Mouse (Mus musculus): ENCODE results near the gene Ppm1d. TPM values are rescaled to one million over a fixed set of nuclear protein-coding genes. Genes with fewer than 3 reads are reported as not detected.

Ppm1d gene
- 12.2 and 14.0 TPM in 2 replicates for polyA plus RNA-seq (2012; ENCODE audit: insufficient read depth, insufficient read length, missing spikeins)

DNA sequence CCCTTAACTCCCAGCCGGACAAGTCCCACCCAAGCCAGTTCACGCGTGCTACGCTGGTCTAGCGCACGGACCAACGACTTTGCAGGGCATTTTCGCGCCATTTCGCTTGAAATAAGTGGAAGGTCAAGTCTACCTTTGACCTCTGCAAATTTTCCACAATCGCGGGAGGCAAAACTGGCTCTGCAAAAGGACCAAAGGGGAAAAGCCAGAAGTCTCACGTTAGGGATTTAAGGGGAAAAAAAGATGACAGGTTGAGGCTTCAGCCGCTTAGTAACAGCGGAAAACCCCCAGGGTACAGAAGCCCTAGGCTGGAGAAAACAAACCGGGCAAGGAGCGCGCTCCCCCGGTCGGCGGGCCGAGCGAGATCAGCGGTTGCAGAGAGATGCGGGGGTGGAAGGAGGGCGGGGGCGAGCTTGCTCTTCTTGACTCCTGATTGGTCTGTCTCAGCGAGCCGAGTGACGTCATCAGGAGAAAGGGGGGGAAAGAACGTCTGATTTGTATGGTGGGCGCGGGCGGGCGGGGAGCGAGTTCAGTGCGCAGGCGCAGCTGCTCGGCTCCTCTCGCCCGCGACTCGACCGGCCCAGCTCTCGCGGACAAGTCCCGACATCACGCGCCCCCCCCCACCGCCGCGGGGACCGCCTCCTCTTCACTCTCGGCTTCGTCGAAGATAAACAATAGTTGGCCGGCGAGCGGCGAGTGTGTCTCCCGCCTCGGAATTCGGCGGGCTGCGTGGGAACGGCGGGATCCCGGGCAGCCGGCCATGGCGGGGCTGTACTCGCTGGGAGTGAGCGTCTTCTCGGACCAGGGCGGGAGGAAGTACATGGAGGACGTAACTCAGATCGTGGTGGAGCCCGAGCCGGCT, at the start of gene Ppm1d:
TSS of gene Ppm1d (plus strand) at position 532 of the 862 bp plus-strand sequence.
- H3K4me3 ChIP-seq (ENCODE audit: insufficient read depth, low read length) = peak within 1 kb of the TSS; percentile 88
- no peak; the same call in 1 of the 2 replicates for TF ChIP-seq POLR2A (IDR thresholded peaks at IDR 0.05; ENCODE audit: borderline replicate concordance, low read depth, low read length)
- no peak for TF ChIP-seq CTCF (IDR thresholded peaks at IDR 0.05; ENCODE audit: low read depth, low read length)
- H3K4me1 ChIP-seq (ENCODE audit: control insufficient read depth, insufficient read depth, low read length) = peaks cover 14% of the 10 kb centered on the region
- H3K27ac ChIP-seq (ENCODE audit: insufficient read depth, low read depth, low read length) = peak within 1 kb of the TSS; percentile 84

DNA sequence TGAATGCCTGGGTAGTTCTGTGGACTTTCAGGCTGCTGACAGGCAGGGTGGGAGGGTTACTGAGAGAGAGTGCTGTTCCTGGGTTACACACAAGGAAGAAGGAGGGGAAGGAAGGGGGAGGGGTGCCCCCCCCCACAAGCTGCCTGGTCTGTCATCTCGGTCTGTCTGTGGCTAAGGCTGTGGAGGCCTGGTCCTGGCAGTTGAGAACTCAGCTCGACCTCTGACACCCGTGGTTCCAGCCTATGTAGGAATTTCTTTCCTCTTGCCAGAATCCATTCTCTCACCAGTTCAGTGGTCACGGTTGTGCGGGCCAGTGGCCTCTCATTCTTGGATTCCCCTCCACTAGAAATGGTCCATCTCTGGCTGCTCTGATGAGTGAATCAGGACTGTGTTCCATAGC, 46.4 kb upstream of the Ppm1d start:
- Histone ChIP-seq H3K27ac (ENCODE audit: insufficient read depth, low read depth, low read length) (no peak overlapping the region), H3K4me1 (ENCODE audit: control insufficient read depth, insufficient read depth, low read length) (no peaks in the 10 kb centered on the region), H3K4me3 (ENCODE audit: insufficient read depth, low read length) (no peak overlapping the region)
- TF ChIP-seq CTCF (IDR thresholded peaks at IDR 0.05; ENCODE audit: low read depth, low read length) = no peak
- TF ChIP-seq POLR2A (IDR thresholded peaks at IDR 0.05; ENCODE audit: borderline replicate concordance, low read depth, low read length) = no peak

DNA sequence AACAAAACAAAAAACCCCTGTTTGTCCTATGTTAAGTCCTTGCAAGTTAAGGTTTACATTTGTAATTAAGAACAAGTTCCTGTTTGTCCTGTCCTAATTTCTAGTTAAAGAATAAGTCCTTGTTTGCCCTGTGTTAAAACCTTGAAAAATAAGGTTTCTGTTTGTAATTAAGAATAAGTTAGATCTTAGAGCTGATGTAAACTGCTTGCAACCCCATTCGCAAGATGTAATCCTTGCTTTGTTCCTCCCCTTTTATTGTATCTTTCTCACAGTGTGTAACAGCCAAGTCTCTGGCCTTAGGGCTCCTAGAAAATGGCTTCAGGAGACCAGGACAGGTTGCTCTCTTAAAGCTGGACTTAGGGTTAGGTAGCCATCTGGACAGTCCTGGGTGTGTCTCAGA, 43.7 kb upstream of the Ppm1d start:
- Histone ChIP-seq H3K4me1 (ENCODE audit: control insufficient read depth, insufficient read depth, low read length) (no peaks in the 10 kb centered on the region), H3K4me3 (ENCODE audit: insufficient read depth, low read length) (no peak overlapping the region), H3K27ac (ENCODE audit: insufficient read depth, low read depth, low read length) (no peak overlapping the region)
- TF ChIP-seq POLR2A (IDR thresholded peaks at IDR 0.05; ENCODE audit: borderline replicate concordance, low read depth, low read length) (no peak), CTCF (IDR thresholded peaks at IDR 0.05; ENCODE audit: low read depth, low read length) (no peak)

DNA sequence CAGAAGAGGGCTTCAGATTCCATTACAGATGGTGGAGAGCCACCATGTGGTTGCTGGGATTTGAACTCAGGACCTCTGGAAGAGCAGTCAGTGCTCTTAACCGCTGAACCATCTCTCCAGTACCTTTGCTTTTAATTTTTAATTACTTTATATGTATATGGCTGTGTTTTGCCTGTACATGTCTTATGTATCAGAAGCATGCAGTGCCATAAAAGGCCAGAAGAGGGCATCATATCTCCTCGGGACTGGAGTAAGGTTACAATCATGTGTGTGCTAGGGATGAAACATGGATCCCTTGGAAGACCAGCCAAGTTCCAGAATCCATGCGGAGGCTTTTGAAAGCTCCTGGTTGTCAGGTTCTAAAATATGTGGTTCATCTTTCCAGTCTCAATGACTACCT, 40.4 kb upstream of the Ppm1d start:
- H3K4me3 ChIP-seq (ENCODE audit: insufficient read depth, low read length) = no peak overlapping the region
- H3K4me1 ChIP-seq (ENCODE audit: control insufficient read depth, insufficient read depth, low read length) = no peaks in the 10 kb centered on the region
- TF ChIP-seq POLR2A (IDR thresholded peaks at IDR 0.05; ENCODE audit: borderline replicate concordance, low read depth, low read length) (no peak), CTCF (IDR thresholded peaks at IDR 0.05; ENCODE audit: low read depth, low read length) (no peak)
- H3K27ac ChIP-seq (ENCODE audit: insufficient read depth, low read depth, low read length) = no peak overlapping the region

DNA sequence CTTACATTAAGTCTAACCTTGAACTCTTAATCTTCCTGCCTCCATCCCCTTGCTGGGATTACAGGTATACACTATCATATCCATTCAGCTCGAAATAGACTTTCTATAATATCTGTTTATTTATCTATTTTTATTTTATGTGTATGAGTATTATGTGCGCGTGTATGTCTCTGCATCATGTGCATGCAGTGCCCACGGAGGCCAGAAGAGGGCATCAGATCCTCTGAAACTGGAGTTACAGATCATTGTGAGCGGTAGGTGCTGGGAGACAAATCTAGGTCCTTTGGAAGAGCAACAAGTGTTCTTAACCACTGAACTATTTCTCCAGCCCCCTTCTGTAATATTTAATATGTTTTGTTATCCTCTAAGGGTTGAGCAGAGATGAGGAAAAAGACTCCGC, 37.7 kb upstream of the Ppm1d start:
- TF ChIP-seq POLR2A (IDR thresholded peaks at IDR 0.05; ENCODE audit: borderline replicate concordance, low read depth, low read length) = no peak
- no peak for TF ChIP-seq CTCF (IDR thresholded peaks at IDR 0.05; ENCODE audit: low read depth, low read length)
- H3K4me1 ChIP-seq (ENCODE audit: control insufficient read depth, insufficient read depth, low read length) = peaks cover 3% of the 10 kb centered on the region; the same call in 1 of the 2 replicates
- H3K4me3 ChIP-seq (ENCODE audit: insufficient read depth, low read length) = no peak overlapping the region
- no peak overlapping the region for H3K27ac ChIP-seq (ENCODE audit: insufficient read depth, low read depth, low read length)

DNA sequence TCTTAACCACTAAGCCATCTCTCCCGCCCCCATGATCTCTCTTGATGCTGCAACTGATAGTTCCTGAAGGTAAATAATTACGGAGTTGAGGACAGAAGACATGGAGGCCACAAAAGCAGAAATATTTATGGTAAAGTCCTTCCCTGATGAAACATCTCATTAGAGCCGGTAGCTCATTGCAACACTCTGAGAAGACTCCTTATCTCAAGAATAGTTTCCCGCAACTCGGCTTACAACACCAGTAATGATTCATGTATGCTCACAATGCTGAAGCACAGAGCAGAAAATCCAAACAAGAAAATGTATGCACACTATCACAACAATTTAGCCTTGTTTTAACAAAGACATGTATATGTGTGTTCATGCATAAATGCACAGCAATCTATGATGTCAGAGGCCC, 35.9 kb upstream of the Ppm1d start:
- Histone ChIP-seq H3K27ac (ENCODE audit: insufficient read depth, low read depth, low read length) (no peak overlapping the region), H3K4me1 (ENCODE audit: control insufficient read depth, insufficient read depth, low read length) (peaks cover 3% of the 10 kb centered on the region; the same call in 1 of the 2 replicates), H3K4me3 (ENCODE audit: insufficient read depth, low read length) (no peak overlapping the region)
- TF ChIP-seq POLR2A (IDR thresholded peaks at IDR 0.05; ENCODE audit: borderline replicate concordance, low read depth, low read length) (no peak), CTCF (IDR thresholded peaks at IDR 0.05; ENCODE audit: low read depth, low read length) (no peak)

DNA sequence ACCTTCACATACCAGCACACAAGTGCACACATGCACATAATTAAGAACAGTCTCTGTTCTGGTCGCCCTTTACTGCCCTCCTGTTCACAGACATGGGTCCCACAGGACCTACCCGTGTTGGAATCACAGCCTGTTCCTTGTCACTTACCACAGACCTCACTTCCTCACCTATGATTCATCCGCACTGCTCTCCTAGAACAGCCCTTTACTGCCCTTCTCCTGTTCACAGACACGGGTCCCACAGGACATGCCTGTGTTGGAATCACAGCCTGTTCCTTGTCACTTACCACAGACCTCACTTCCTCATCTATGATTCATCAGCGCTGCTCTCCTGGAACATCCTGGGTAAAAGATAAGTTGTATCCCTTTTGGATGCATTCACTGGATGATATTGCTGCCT, 33.4 kb upstream of the Ppm1d start:
- H3K4me3 ChIP-seq (ENCODE audit: insufficient read depth, low read length) = no peak overlapping the region
- H3K27ac ChIP-seq (ENCODE audit: insufficient read depth, low read depth, low read length) = no peak overlapping the region
- peaks cover 3% of the 10 kb centered on the region; the same call in 1 of the 2 replicates for H3K4me1 ChIP-seq (ENCODE audit: control insufficient read depth, insufficient read depth, low read length)
- TF ChIP-seq POLR2A (IDR thresholded peaks at IDR 0.05; ENCODE audit: borderline replicate concordance, low read depth, low read length) = no peak
- no peak for TF ChIP-seq CTCF (IDR thresholded peaks at IDR 0.05; ENCODE audit: low read depth, low read length)

DNA sequence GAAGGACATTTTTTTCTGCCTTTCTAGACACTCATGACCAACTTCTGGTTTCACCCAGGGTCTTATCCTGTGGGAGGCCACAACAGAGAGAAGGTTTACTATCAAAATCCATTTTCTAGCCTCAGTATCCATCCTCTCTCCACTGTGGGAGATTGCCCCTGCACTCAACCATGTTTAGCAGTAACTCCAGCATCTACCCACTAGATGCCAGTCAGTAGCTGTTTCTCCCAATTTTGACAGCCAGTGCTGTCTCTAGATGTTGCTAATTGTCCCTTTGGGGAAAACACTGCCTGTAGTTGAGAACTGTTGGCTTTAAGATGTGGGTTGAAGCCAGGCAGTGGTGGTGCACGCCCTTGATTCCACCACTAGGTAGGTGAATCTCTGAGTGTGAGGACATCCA, 32.9 kb upstream of the Ppm1d start:
- Histone ChIP-seq H3K4me1 (ENCODE audit: control insufficient read depth, insufficient read depth, low read length) (peaks cover 3% of the 10 kb centered on the region; the same call in 1 of the 2 replicates), H3K27ac (ENCODE audit: insufficient read depth, low read depth, low read length) (no peak overlapping the region), H3K4me3 (ENCODE audit: insufficient read depth, low read length) (no peak overlapping the region)
- TF ChIP-seq CTCF (IDR thresholded peaks at IDR 0.05; ENCODE audit: low read depth, low read length) (no peak), POLR2A (IDR thresholded peaks at IDR 0.05; ENCODE audit: borderline replicate concordance, low read depth, low read length) (no peak)

DNA sequence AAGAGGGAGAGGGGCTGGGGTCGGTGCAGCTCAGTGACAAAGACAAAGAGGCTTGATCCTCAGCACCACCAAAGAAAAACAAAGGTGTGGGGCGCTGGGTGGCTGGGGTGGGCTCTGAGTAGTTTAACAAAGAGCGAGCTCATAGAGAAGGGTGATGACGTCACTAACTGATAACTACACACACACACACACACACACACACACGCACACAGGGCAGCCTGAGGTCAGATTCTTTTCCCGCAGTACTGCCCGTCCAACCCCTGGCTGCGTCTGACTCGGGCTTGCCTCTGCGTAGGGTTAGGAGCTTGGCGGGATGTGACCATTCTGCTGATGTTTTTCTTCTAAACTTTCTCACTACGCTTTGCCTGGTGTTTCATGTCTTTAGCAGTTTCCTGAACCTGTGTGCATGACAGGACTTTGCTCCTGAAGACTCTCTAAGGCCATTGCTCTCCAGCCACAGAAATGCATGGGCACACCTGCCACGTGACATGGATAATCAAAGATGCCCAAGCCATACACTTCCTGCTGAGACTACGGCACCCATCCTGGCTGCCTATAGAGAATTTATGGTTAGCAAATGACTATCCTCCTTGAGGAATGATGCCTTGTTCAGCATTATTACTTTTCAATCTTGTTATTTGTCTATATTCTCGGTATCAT, 29.7 kb upstream of the Ppm1d start:
- H3K27ac ChIP-seq (ENCODE audit: insufficient read depth, low read depth, low read length) = no peak overlapping the region
- peaks cover 3% of the 10 kb centered on the region; the same call in 1 of the 2 replicates for H3K4me1 ChIP-seq (ENCODE audit: control insufficient read depth, insufficient read depth, low read length)
- TF ChIP-seq POLR2A (IDR thresholded peaks at IDR 0.05; ENCODE audit: borderline replicate concordance, low read depth, low read length) (no peak), CTCF (IDR thresholded peaks at IDR 0.05; ENCODE audit: low read depth, low read length) (no peak)
- H3K4me3 ChIP-seq (ENCODE audit: insufficient read depth, low read length) = no peak overlapping the region

DNA sequence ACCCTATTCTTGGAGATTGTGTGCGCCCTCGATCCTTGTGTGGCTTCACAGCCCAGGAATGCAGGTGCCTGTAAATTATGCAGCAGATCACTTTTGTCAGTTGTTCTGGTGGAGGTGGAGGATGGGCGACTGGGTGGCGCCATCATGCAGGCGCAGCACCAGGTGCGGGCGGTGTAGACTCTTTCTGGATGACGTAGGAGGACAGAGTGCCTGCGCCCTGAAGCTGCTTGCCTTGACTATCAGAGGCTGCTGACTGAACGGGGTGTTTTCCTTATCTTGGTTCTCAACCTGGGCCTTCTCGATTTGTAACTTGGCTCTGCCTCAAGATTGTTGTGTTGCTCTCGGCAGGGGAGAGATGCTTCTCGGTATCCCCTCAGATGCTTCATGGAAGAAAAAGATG, 13.1 kb upstream of the Ppm1d start:
- no peak overlapping the region for H3K27ac ChIP-seq (ENCODE audit: insufficient read depth, low read depth, low read length)
- no peaks in the 10 kb centered on the region for H3K4me1 ChIP-seq (ENCODE audit: control insufficient read depth, insufficient read depth, low read length)
- TF ChIP-seq CTCF (IDR thresholded peaks at IDR 0.05; ENCODE audit: low read depth, low read length) (no peak), POLR2A (IDR thresholded peaks at IDR 0.05; ENCODE audit: borderline replicate concordance, low read depth, low read length) (no peak)
- H3K4me3 ChIP-seq (ENCODE audit: insufficient read depth, low read length) = no peak overlapping the region
